Mouse (Mus musculus) MEL (cell line): ENCODE results near the gene Rtp3. TPM values are rescaled to one million over a fixed set of nuclear protein-coding genes. Genes with fewer than 3 reads are reported as not detected.

ENCODE experiments used
- DNase-seq: peaks from one replicate; pipeline ENCODE4 v3.0.0; 2011; ENCODE audit warnings: low read depth, low spot score
- H3K27ac ChIP-seq: 2 replicates; pipeline ENCODE4 v1.5.1; 2012; ENCODE audit warnings: low read depth, mild to moderate bottlenecking, control low read depth, low read length, moderate library complexity; ENCODE audit not compliant: control insufficient read depth
- H3K27me3 ChIP-seq, 2 experiments: fragments of 150-350 bp in 1 of 2; sonication (generic) in 1 of 2; 2 replicates each; pipeline ENCODE4 v1.6.1; 2012; ENCODE audit warnings: low read length in 2 of 2, mild to moderate bottlenecking in 2 of 2, improper control_type of control experiment in 1 of 2, moderate library complexity in 1 of 2; ENCODE audit not compliant: insufficient read depth in 2 of 2, control insufficient read depth in 1 of 2
- H3K36me3 ChIP-seq, 2 experiments: 2 replicates each; pipeline ENCODE4 v1.6.1; 2012 to 2014; ENCODE audit warnings: low read length in 2 of 2, improper control_type of control experiment in 1 of 2, inconsistent platforms in 1 of 2, mild to moderate bottlenecking in 1 of 2; ENCODE audit not compliant: insufficient read depth in 2 of 2, control insufficient read depth in 1 of 2
- H3K4me1 ChIP-seq, 2 experiments: fragments of 150-350 bp in 1 of 2; sonication (generic) in 1 of 2; 2 replicates each; pipeline ENCODE4 v1.6.1; 2012; ENCODE audit warnings: low read length in 2 of 2, improper control_type of control experiment in 1 of 2, mild to moderate bottlenecking in 1 of 2; ENCODE audit not compliant: insufficient read depth in 2 of 2, control insufficient read depth in 1 of 2
- H3K4me3 ChIP-seq, 2 experiments: fragments of 150-350 bp in 1 of 2; sonication (generic) in 1 of 2; 2 replicates each; pipeline ENCODE4 v1.5.1; 2012; ENCODE audit warnings: low read depth in 2 of 2, low read length in 2 of 2, mild to moderate bottlenecking in 2 of 2, moderate library complexity in 2 of 2, control low read depth in 1 of 2, improper control_type of control experiment in 1 of 2; ENCODE audit not compliant: control insufficient read depth in 1 of 2, insufficient read depth in 1 of 2
- H3K79me2 ChIP-seq: 2 replicates; pipeline ENCODE4 v1.6.1; 2012; ENCODE audit warnings: mild to moderate bottlenecking, low read length, moderate library complexity; ENCODE audit not compliant: control insufficient read depth, poor library complexity, insufficient read depth
- H3K9ac ChIP-seq: 2 replicates; pipeline ENCODE4 v1.6.1; 2012; ENCODE audit warnings: low read depth, mild to moderate bottlenecking, control low read depth, low read length, moderate library complexity; ENCODE audit not compliant: control insufficient read depth, poor library complexity, severe bottlenecking
- H3K9me3 ChIP-seq: fragments of 150-350 bp; sonication (generic); replicated peaks from 2 replicates; pipeline ENCODE4 v1.6.1; 2012; ENCODE audit warnings: mild to moderate bottlenecking, low read length, improper control_type of control experiment, moderate library complexity; ENCODE audit not compliant: insufficient read depth
- CHD1 ChIP-seq: IDR thresholded peaks from 2 replicates; pipeline ENCODE4 v1.6.1; 2012; ENCODE audit warnings: low read depth, mild to moderate bottlenecking, inconsistent platforms, low read length, improper control_type of control experiment
- CTCF ChIP-seq, 3 experiments: IDR thresholded peaks in 2 of 3; conservative IDR thresholded peaks in 1 of 3; 2 replicates each; pipeline ENCODE4 v1.5.1; 2011 to 2012; ENCODE audit warnings: low read length in 3 of 3, low read depth in 2 of 3, mild to moderate bottlenecking in 2 of 3, improper control_type of control experiment in 1 of 3, inconsistent platforms in 1 of 3, mixed read lengths in 1 of 3, moderate library complexity in 1 of 3; ENCODE audit not compliant: control insufficient read depth in 1 of 3, insufficient read depth in 1 of 3, poor library complexity in 1 of 3, severe bottlenecking in 1 of 3
- E2F4 ChIP-seq: IDR thresholded peaks from 2 replicates; pipeline ENCODE4 v1.6.1; 2011; ENCODE audit warnings: low read depth, low read length, improper control_type of control experiment, borderline replicate concordance
- ELF1 ChIP-seq: IDR thresholded peaks from 2 replicates; pipeline ENCODE4 v1.6.1; 2014; ENCODE audit warnings: low read depth, mild to moderate bottlenecking, inconsistent platforms, low read length, improper control_type of control experiment, moderate library complexity
- EP300 ChIP-seq, 2 experiments: IDR thresholded peaks; 2 replicates each; pipeline ENCODE4 v1.6.1; 2011; ENCODE audit warnings: improper control_type of control experiment in 2 of 2, low read length in 2 of 2, low read depth in 1 of 2, mild to moderate bottlenecking in 1 of 2
- GABPA ChIP-seq: IDR thresholded peaks from 2 replicates; pipeline ENCODE4 v1.6.1; 2012; ENCODE audit warnings: low read depth, mild to moderate bottlenecking, inconsistent platforms, low read length, improper control_type of control experiment, moderate library complexity
- GATA1 ChIP-seq: IDR thresholded peaks from 2 replicates; pipeline ENCODE4 v1.6.1; 2011; ENCODE audit warnings: low read depth, low read length, improper control_type of control experiment
- HCFC1 ChIP-seq: IDR thresholded peaks from 2 replicates; pipeline ENCODE4 v1.6.1; 2012; ENCODE audit warnings: low read depth, mild to moderate bottlenecking, inconsistent platforms, low read length, improper control_type of control experiment, moderate library complexity
- JUND ChIP-seq: IDR thresholded peaks from 2 replicates; pipeline ENCODE4 v1.6.1; 2011; ENCODE audit warnings: low read depth, mild to moderate bottlenecking, improper control_type of control experiment, low read length
- MAX ChIP-seq: IDR thresholded peaks from 2 replicates; pipeline ENCODE4 v1.6.1; 2011; ENCODE audit warnings: low read length, improper control_type of control experiment
- MAZ ChIP-seq: IDR thresholded peaks from 2 replicates; pipeline ENCODE4 v1.6.1; 2012; ENCODE audit warnings: low read depth, mild to moderate bottlenecking, inconsistent platforms, low read length, improper control_type of control experiment
- MXI1 ChIP-seq: IDR thresholded peaks from 2 replicates; pipeline ENCODE4 v1.6.1; 2011; ENCODE audit warnings: mild to moderate bottlenecking, low read depth, low read length, improper control_type of control experiment
- MYC ChIP-seq: IDR thresholded peaks from 2 replicates; pipeline ENCODE4 v1.6.1; 2011; ENCODE audit warnings: low read depth, mild to moderate bottlenecking, low read length, improper control_type of control experiment, moderate library complexity
- NRF1 ChIP-seq: IDR thresholded peaks from 2 replicates; pipeline ENCODE4 v1.6.1; 2014; ENCODE audit warnings: low read depth, mild to moderate bottlenecking, inconsistent platforms, low read length, improper control_type of control experiment, moderate library complexity; ENCODE audit not compliant: poor library complexity, insufficient read depth, severe bottlenecking
- POLR2AphosphoS2 ChIP-seq: IDR thresholded peaks from 2 replicates; pipeline ENCODE4 v1.6.1; 2011; ENCODE audit warnings: low read length, improper control_type of control experiment
- POLR2AphosphoS5 ChIP-seq: IDR thresholded peaks from 2 replicates; pipeline ENCODE4 v1.6.1; 2012; ENCODE audit warnings: low read depth, borderline replicate concordance, mild to moderate bottlenecking, inconsistent platforms, low read length, moderate library complexity, mixed read lengths
- RAD21 ChIP-seq: IDR thresholded peaks from 2 replicates; pipeline ENCODE4 v1.6.1; 2011; ENCODE audit warnings: mild to moderate bottlenecking, low read depth, low read length, improper control_type of control experiment
- TAL1 ChIP-seq: IDR thresholded peaks from 2 replicates; pipeline ENCODE4 v1.6.1; 2012; ENCODE audit warnings: mild to moderate bottlenecking, inconsistent platforms, low read length, moderate library complexity, mixed read lengths
- TBP ChIP-seq: IDR thresholded peaks from 2 replicates; pipeline ENCODE4 v1.8.0; 2011; ENCODE audit warnings: low read depth, low read length, improper control_type of control experiment
- TCF12 ChIP-seq: IDR thresholded peaks from 2 replicates; pipeline ENCODE4 v1.6.1; 2014; ENCODE audit warnings: low read depth, mild to moderate bottlenecking, inconsistent platforms, low read length, improper control_type of control experiment, moderate library complexity
- USF1 ChIP-seq: IDR thresholded peaks from 2 replicates; pipeline ENCODE4 v1.6.1; 2014; ENCODE audit warnings: low read depth, mild to moderate bottlenecking, inconsistent platforms, low read length, improper control_type of control experiment, moderate library complexity
- ZC3H11A ChIP-seq: IDR thresholded peaks from 2 replicates; pipeline ENCODE4 v1.6.1; 2012; ENCODE audit warnings: low read depth, mild to moderate bottlenecking, inconsistent platforms, low read length, improper control_type of control experiment
- ZKSCAN1 ChIP-seq: IDR thresholded peaks from 2 replicates; pipeline ENCODE4 v1.6.1; 2012; ENCODE audit warnings: low read depth, mild to moderate bottlenecking, inconsistent platforms, low read length, improper control_type of control experiment, moderate library complexity
- ZMIZ1 ChIP-seq: IDR thresholded peaks from 2 replicates; pipeline ENCODE4 v1.6.1; 2012; ENCODE audit warnings: low read depth, mild to moderate bottlenecking, inconsistent platforms, low read length, improper control_type of control experiment, moderate library complexity
- ZNF384 ChIP-seq: IDR thresholded peaks from 2 replicates; pipeline ENCODE4 v1.6.1; 2012; ENCODE audit warnings: low read depth, mild to moderate bottlenecking, inconsistent platforms, low read length, improper control_type of control experiment
- polyA plus RNA-seq, 2 experiments: library from polyadenylated mRNA; stranded (reverse) in 1 of 2; unstranded in 1 of 2; fragments of >175 nt in 1 of 2; fragments of >200 nt in 1 of 2; gene quantifications; 2 replicates each; pipeline versions ENCODE4 v1.2.1 to v1.2.4; 2012; ENCODE audit warnings: low replicate concordance in 2 of 2, low read depth in 1 of 2; ENCODE audit not compliant: insufficient read length in 2 of 2, insufficient read depth in 1 of 2, missing spikeins in 1 of 2
- total RNA-seq: library from RNA; depleted of rRNA; stranded (reverse); fragments of 300-350 nt; gene quantifications from 2 replicates; pipeline ENCODE4 v1.2.3, GENCODE M21; 2012

Gene Rtp3
- total and polyA plus RNA-seq, 3 experiments: not detected

DNA sequence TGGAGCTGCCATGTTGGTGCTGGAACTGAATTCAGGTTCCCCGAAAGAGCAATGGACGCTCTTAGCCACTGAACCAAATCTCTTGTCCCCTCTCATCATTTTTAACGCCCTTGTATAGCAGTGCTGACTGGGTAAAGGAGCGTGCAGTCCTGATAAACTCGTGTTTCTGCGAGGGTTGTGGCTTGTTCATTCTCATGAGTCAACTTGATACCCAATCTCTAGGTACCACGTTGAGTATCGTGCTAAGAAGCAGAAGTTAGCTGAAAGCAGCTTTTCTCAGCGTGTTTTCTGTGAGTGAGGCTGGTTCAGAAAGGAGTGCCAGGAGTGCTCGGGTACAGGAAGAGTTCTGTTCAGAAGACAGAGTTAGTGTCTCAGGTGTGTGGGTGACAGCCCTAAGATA lies 36.4 kb upstream of the Rtp3 start:
- no peak overlapping the region for H3K27ac ChIP-seq
- peak; percentile 60 for DNase-seq
- no peak overlapping the region for H3K4me3 ChIP-seq
- H3K9ac ChIP-seq: no peak overlapping the region
- no peaks in the 10 kb centered on the region for H3K9me3 ChIP-seq
- H3K36me3 ChIP-seq: no peaks in the 10 kb centered on the region
- TF ChIP-seq GATA1 (peak; percentile 32; the same call in 1 of the 2 replicates), EP300 (IDR thresholded peaks at IDR 0.05; ENCODE audit: low read depth in 1 of 2, low read length in 2 of 2) (peak; percentile 18 to 20; a peak in 2 of 4 replicates), GABPA (no peak), MAZ (no peak), MYC (0 out of 2 replicates have a peak, but pooled peaks have one; percentile 30), TAL1 (peak; percentile 30), MAX (0 out of 2 replicates have a peak, but pooled peaks have one; percentile 29)
- H3K4me1 ChIP-seq: peaks cover 0 to 12% of the 10 kb centered on the region in 2 experiments; a peak in 2 of 4 replicates
- no peaks in the 10 kb centered on the region for H3K79me2 ChIP-seq
- no peaks in the 10 kb centered on the region for H3K27me3 ChIP-seq

DNA sequence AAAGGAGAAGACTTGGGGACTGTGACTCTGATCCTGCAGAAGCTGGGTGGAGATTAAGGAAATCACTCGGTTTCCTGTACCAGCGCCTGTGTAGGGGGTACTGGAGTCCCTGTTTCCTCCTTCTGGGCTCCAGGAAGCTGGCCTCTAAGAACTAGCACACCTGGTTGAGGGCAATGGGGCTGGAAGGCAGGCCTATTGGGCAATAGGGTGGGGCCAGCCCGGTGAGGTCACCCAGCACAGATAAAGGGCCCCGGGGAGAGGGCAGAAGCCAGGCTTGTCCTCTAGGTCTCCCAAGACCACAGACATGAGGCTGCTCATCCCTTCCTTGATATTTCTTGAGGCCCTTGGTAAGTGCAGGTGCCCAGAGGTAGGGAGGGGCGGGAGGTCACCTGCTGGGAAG lies 28.6 kb upstream of the Rtp3 start, which contains the start of gene Ltf:
Gene Ltf (plus strand): TSS at position 250 of the 400 bp plus-strand sequence.
- H3K4me3 ChIP-seq: no peak within 1 kb of the TSS
- no peak for TF ChIP-seq ZNF384
- TF ChIP-seq HCFC1: no peak
- TF ChIP-seq TBP: no peak
- no peak for TF ChIP-seq CHD1
- TF ChIP-seq ZKSCAN1: no peak
- no peak for TF ChIP-seq GATA1
- TF ChIP-seq E2F4: no peak
- TF ChIP-seq ZMIZ1: no peak
- TF ChIP-seq RAD21: no peak

DNA sequence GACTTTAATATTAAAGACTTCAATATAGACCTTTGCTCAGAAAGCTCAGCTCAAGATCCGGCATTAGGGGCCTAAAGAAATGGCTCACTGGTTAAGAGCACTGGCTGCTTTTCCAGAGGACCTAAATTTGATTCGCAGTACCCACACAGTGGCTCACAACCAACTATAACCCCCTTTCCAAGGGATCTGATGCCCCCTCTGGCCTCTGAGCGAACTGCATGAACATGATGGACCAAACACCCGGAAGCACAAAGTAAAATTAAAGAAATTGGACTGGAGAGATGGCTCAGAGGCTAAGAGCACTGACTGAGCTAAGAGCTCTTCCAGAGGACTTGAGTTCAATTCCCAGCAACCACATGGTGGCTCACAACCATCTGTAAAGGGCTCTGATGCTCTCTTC lies 25.3 kb upstream of the Rtp3 start:
- Histone ChIP-seq H3K27ac (no peak overlapping the region), H3K4me1 (no peaks in the 10 kb centered on the region), H3K9me3 (no peaks in the 10 kb centered on the region), H3K79me2 (no peaks in the 10 kb centered on the region), H3K36me3 (no peaks in the 10 kb centered on the region), H3K27me3 (no peaks in the 10 kb centered on the region), H3K4me3 (no peak overlapping the region), H3K9ac (no peak overlapping the region)
- TF ChIP-seq HCFC1 (no peak), ZNF384 (no peak), TCF12 (no peak), ZC3H11A (no peak), GABPA (no peak), CTCF (IDR thresholded peaks at IDR 0.05 in 2 of 3, conservative IDR thresholded peaks at IDR 0.05 in 1 of 3; ENCODE audit: control insufficient read depth in 1 of 3, insufficient read depth in 1 of 3, low read depth in 2 of 3, low read length in 3 of 3, poor library complexity in 1 of 3, severe bottlenecking in 1 of 3) (peak; percentile 25 to 39 (median 26); a peak in 5 of 6 replicates), ZMIZ1 (no peak), NRF1 (no peak), POLR2AphosphoS5 (no peak), EP300 (IDR thresholded peaks at IDR 0.05; ENCODE audit: low read depth in 1 of 2, low read length in 2 of 2) (no peak), JUND (no peak), MXI1 (no peak), POLR2AphosphoS2 (no peak), E2F4 (no peak), USF1 (no peak), ELF1 (peak; percentile 25; the same call in 1 of the 2 replicates), CHD1 (no peak)
- DNase-seq: peak; percentile 31

More for the DNA sequence above, 28.6 kb upstream of the Rtp3 start, which contains the start of gene Ltf:
- Histone ChIP-seq H3K27me3 (no peaks in the 10 kb centered on the region), H3K27ac (no peak within 1 kb of the TSS), H3K79me2 (no peaks in the 10 kb centered on the region), H3K9ac (no peak within 1 kb of the TSS), H3K4me1 (no peaks in the 10 kb centered on the region), H3K9me3 (no peaks in the 10 kb centered on the region), H3K36me3 (no peaks in the 10 kb centered on the region)
- no peak for DNase-seq
